Mouse (Mus musculus): ENCODE measurements at regions not wholly inside any gene's neighbourhood (a gene's known extent, or its start where the extent isn't known, plus 50 kb on each side); places are given as distances from the start of the nearest gene placed in this dataset.

- no peaks in the 10 kb centered on the region for H3K36me3 ChIP-seq (ENCODE audit: control insufficient read depth, insufficient read depth, low read length)
- WGBS, result 92% methylated on average over 4 of the region's 4 CpGs
- no peaks in the 10 kb centered on the region for H3K4me1 ChIP-seq (ENCODE audit: control insufficient read depth, insufficient read depth, insufficient read length, low read length)
- no peaks in the 10 kb centered on the region for H3K27me3 ChIP-seq (ENCODE audit: control insufficient read depth, insufficient read depth, low read length)
- H3K27ac ChIP-seq (ENCODE audit: insufficient read depth, low read depth, low read length), result no peak overlapping the region
- TF ChIP-seq CTCF (IDR thresholded peaks at IDR 0.05; ENCODE audit: extremely low read depth, insufficient read length, insufficient replicate concordance, low read depth, low read length), result no peak
- no peak for TF ChIP-seq POLR2A (IDR thresholded peaks at IDR 0.05; ENCODE audit: low read depth, low read length)
- H3K4me3 ChIP-seq (ENCODE audit: low read depth, low read length), result no peak overlapping the region
Observed at GRCm38 (mm10) chr3:41351786-41352185, 203.7 kb upstream of the Jade1 start.

- H3K36me3 ChIP-seq (ENCODE audit: control insufficient read depth, insufficient read depth, low read length), result no peaks in the 10 kb centered on the region
- H3K27ac ChIP-seq (ENCODE audit: insufficient read depth, low read depth, low read length), result no peak overlapping the region
- no peak overlapping the region for H3K4me3 ChIP-seq (ENCODE audit: low read depth, low read length)
- TF ChIP-seq CTCF (IDR thresholded peaks at IDR 0.05; ENCODE audit: extremely low read depth, insufficient read length, insufficient replicate concordance, low read depth, low read length) (no peak), POLR2A (IDR thresholded peaks at IDR 0.05; ENCODE audit: low read depth, low read length) (no peak)
- 63% methylated on average over 8 of the region's 8 CpGs for WGBS
- no peaks in the 10 kb centered on the region for H3K27me3 ChIP-seq (ENCODE audit: control insufficient read depth, insufficient read depth, low read length)
- no peaks in the 10 kb centered on the region for H3K4me1 ChIP-seq (ENCODE audit: control insufficient read depth, insufficient read depth, insufficient read length, low read length)
Observed at GRCm38 (mm10) chr3:41351091-41351685, 204.3 kb upstream of the Jade1 start.

GRCm38 (mm10) chr3:41350331-41350730, 205.2 kb upstream of the Jade1 start:
- H3K4me3 ChIP-seq (ENCODE audit: low read depth, low read length), result no peak overlapping the region
- WGBS, result 81% methylated on average over 3 of the region's 3 CpGs
- no peak overlapping the region for H3K27ac ChIP-seq (ENCODE audit: insufficient read depth, low read depth, low read length)
- no peaks in the 10 kb centered on the region for H3K36me3 ChIP-seq (ENCODE audit: control insufficient read depth, insufficient read depth, low read length)
- H3K4me1 ChIP-seq (ENCODE audit: control insufficient read depth, insufficient read depth, insufficient read length, low read length), result no peaks in the 10 kb centered on the region
- TF ChIP-seq POLR2A (IDR thresholded peaks at IDR 0.05; ENCODE audit: low read depth, low read length) (no peak), CTCF (IDR thresholded peaks at IDR 0.05; ENCODE audit: extremely low read depth, insufficient read length, insufficient replicate concordance, low read depth, low read length) (no peak)
- H3K27me3 ChIP-seq (ENCODE audit: control insufficient read depth, insufficient read depth, low read length), result no peaks in the 10 kb centered on the region

GRCm38 (mm10) chr3:41348795-41349194, 206.7 kb upstream of the Jade1 start:
- 73% methylated on average over 1 of the region's 1 CpGs for WGBS
- Histone ChIP-seq H3K27ac (ENCODE audit: insufficient read depth, low read depth, low read length) (no peak overlapping the region), H3K27me3 (ENCODE audit: control insufficient read depth, insufficient read depth, low read length) (no peaks in the 10 kb centered on the region), H3K36me3 (ENCODE audit: control insufficient read depth, insufficient read depth, low read length) (no peaks in the 10 kb centered on the region), H3K4me3 (ENCODE audit: low read depth, low read length) (no peak overlapping the region), H3K4me1 (ENCODE audit: control insufficient read depth, insufficient read depth, insufficient read length, low read length) (no peaks in the 10 kb centered on the region)
- no peak for TF ChIP-seq POLR2A (IDR thresholded peaks at IDR 0.05; ENCODE audit: low read depth, low read length)
- peak; percentile 65; the same call in 1 of the 2 replicates for TF ChIP-seq CTCF (IDR thresholded peaks at IDR 0.05; ENCODE audit: extremely low read depth, insufficient read length, insufficient replicate concordance, low read depth, low read length)

GRCm38 (mm10) chr3:41346863-41347262, 208.7 kb upstream of the Jade1 start:
- Histone ChIP-seq H3K4me1 (ENCODE audit: control insufficient read depth, insufficient read depth, insufficient read length, low read length) (no peaks in the 10 kb centered on the region), H3K27me3 (ENCODE audit: control insufficient read depth, insufficient read depth, low read length) (no peaks in the 10 kb centered on the region), H3K4me3 (ENCODE audit: low read depth, low read length) (no peak overlapping the region), H3K27ac (ENCODE audit: insufficient read depth, low read depth, low read length) (no peak overlapping the region), H3K36me3 (ENCODE audit: control insufficient read depth, insufficient read depth, low read length) (no peaks in the 10 kb centered on the region)
- WGBS, result 87% methylated on average over 5 of the region's 5 CpGs
- TF ChIP-seq CTCF (IDR thresholded peaks at IDR 0.05; ENCODE audit: extremely low read depth, insufficient read length, insufficient replicate concordance, low read depth, low read length) (no peak), POLR2A (IDR thresholded peaks at IDR 0.05; ENCODE audit: low read depth, low read length) (no peak)

GRCm38 (mm10) chr3:41343431-41343830, 212.1 kb upstream of the Jade1 start:
- no peaks in the 10 kb centered on the region for H3K27me3 ChIP-seq (ENCODE audit: control insufficient read depth, insufficient read depth, low read length)
- 85% methylated on average over 2 of the region's 2 CpGs for WGBS
- no peaks in the 10 kb centered on the region for H3K36me3 ChIP-seq (ENCODE audit: control insufficient read depth, insufficient read depth, low read length)
- TF ChIP-seq POLR2A (IDR thresholded peaks at IDR 0.05; ENCODE audit: low read depth, low read length) (no peak), CTCF (IDR thresholded peaks at IDR 0.05; ENCODE audit: extremely low read depth, insufficient read length, insufficient replicate concordance, low read depth, low read length) (no peak)
- no peaks in the 10 kb centered on the region for H3K4me1 ChIP-seq (ENCODE audit: control insufficient read depth, insufficient read depth, insufficient read length, low read length)
- no peak overlapping the region for H3K4me3 ChIP-seq (ENCODE audit: low read depth, low read length)
- H3K27ac ChIP-seq (ENCODE audit: insufficient read depth, low read depth, low read length), result no peak overlapping the region

GRCm38 (mm10) chr3:41332481-41332880, 223.1 kb upstream of the Jade1 start:
- Histone ChIP-seq H3K27ac (ENCODE audit: insufficient read depth, low read depth, low read length) (no peak overlapping the region), H3K36me3 (ENCODE audit: control insufficient read depth, insufficient read depth, low read length) (no peaks in the 10 kb centered on the region), H3K4me1 (ENCODE audit: control insufficient read depth, insufficient read depth, insufficient read length, low read length) (peaks cover 3% of the 10 kb centered on the region; the same call in 1 of the 2 replicates), H3K27me3 (ENCODE audit: control insufficient read depth, insufficient read depth, low read length) (no peaks in the 10 kb centered on the region), H3K4me3 (ENCODE audit: low read depth, low read length) (no peak overlapping the region)
- 79% methylated on average over 7 of the region's 7 CpGs for WGBS
- TF ChIP-seq CTCF (IDR thresholded peaks at IDR 0.05; ENCODE audit: extremely low read depth, insufficient read length, insufficient replicate concordance, low read depth, low read length) (no peak), POLR2A (IDR thresholded peaks at IDR 0.05; ENCODE audit: low read depth, low read length) (no peak)
